20 mouse cellular contexts compared by ENCODE assay signal in the genomic region with DNA sequence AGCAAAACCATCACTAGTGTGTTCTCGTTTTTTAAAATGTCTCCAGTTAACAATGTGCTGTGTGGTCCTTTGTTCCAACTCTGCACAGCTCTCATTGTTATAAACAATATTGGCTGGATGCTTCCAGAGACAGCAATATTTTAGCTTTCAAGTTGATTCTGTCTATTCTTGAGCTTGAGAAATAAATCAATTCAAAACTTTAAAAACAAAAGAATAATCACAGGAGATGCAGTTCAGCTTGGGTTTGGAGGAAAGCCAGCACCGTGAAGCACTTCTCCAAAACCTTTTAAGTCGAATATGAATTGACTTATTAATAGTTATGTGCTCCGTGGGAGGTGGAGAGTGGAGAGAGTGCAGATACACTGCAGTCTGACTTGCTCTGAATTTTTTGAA. TPM values are rescaled to one million over a fixed set of nuclear protein-coding genes. Genes with fewer than 3 reads are reported as not detected.
DNase-seq lines count a peak whose midpoint lies in the region; ATAC-seq and TF ChIP-seq lines count a peak whose summit lies in the region.
"Had no signal": no experiment of that assay in that cellular context is flagged by ENCODE, and none has a peak within 500 bp of the region (broad histone marks: within the 10 kb centered on the region; RNA-seq: fewer than 3 reads in every experiment).

No protein-coding gene starts in this region.

- TF ChIP-seq CTCF in lung, embryonic 14.5 days (IDR thresholded peaks at IDR 0.05; ENCODE audit: low read depth) = no peak
- no peak for TF ChIP-seq CTCF in lung, postnatal 0 days (IDR thresholded peaks at IDR 0.05)
- no peak for TF ChIP-seq CTCF in forebrain, postnatal 0 days (IDR thresholded peaks at IDR 0.05; ENCODE audit: low read depth)

- no peak overlapping the region for H3K4me2 ChIP-seq in forebrain, embryonic 13.5 days
- H3K4me2 ChIP-seq in forebrain, embryonic 11.5 days (ENCODE audit: low read depth, low read length, severe bottlenecking) = no peak overlapping the region
- no peak overlapping the region for H3K4me2 ChIP-seq in lung, embryonic 14.5 days
- H3K4me2 ChIP-seq in lung, postnatal 0 days (replicated peaks; ENCODE audit: low read depth, low read length) = no peak overlapping the region
- no peak overlapping the region for H3K4me2 ChIP-seq in forebrain, postnatal 0 days (ENCODE audit: low read depth)
- H3K4me2 ChIP-seq in neural tube, embryonic 15.5 days = no peak overlapping the region
- H3K4me2 ChIP-seq: midbrain, embryonic 12.5 days had no signal

- no peak for TF ChIP-seq EP300 in lung, postnatal 0 days (IDR thresholded peaks at IDR 0.05)

- ATAC-seq in forebrain, embryonic 13.5 days = peak; percentile 62; the same call in 1 of the 2 replicates
- no peak for ATAC-seq in forebrain, embryonic 11.5 days (replicated peaks; ENCODE audit: low FRiP score)
- no peak for ATAC-seq in lung, embryonic 14.5 days (ENCODE audit: insufficient read depth)
- ATAC-seq in lung, postnatal 0 days = no peak
- peak; percentile 89; the same call in 1 of the 2 replicates for ATAC-seq in forebrain, postnatal 0 days
- peak; percentile 63; the same call in 1 of the 2 replicates for ATAC-seq in neural tube, embryonic 15.5 days (ENCODE audit: low FRiP score)
- ATAC-seq: activated CD4-positive, CD25-positive, alpha-beta regulatory T cell, adult 4 months; inflammation-experienced regulatory T-cells, adult 6 months had no signal

- H3K36me3 ChIP-seq in forebrain, embryonic 13.5 days (ENCODE audit: poor library complexity, severe bottlenecking) = no peaks in the 10 kb centered on the region
- no peaks in the 10 kb centered on the region for H3K36me3 ChIP-seq in forebrain, embryonic 11.5 days (ENCODE audit: control insufficient read depth, insufficient read depth, low read length)
- H3K36me3 ChIP-seq in lung, embryonic 14.5 days (ENCODE audit: insufficient read depth) = no peaks in the 10 kb centered on the region
- H3K36me3 ChIP-seq in lung, postnatal 0 days (ENCODE audit: insufficient read depth, low read length) = no peaks in the 10 kb centered on the region
- no peaks in the 10 kb centered on the region for H3K36me3 ChIP-seq in forebrain, postnatal 0 days (ENCODE audit: insufficient read depth)
- H3K36me3 ChIP-seq in neural tube, embryonic 15.5 days = no peaks in the 10 kb centered on the region
- H3K36me3 ChIP-seq: embryonic facial prominence, embryonic 10.5 days; midbrain, embryonic 12.5 days had no signal

- no peak for DNase-seq in forebrain, embryonic 11.5 days (ENCODE audit: low spot score)
- peak; percentile 32 for DNase-seq in lung, embryonic 14.5 days
- no peak for DNase-seq in lung, postnatal 0 days (ENCODE audit: low spot score)
- DNase-seq in forebrain, postnatal 0 days = peak; percentile 60
- DNase-seq in adrenal gland, postnatal 36 days = no peak
- DNase-seq in cerebellum, adult 11-12 months = no peak
- DNase-seq: adrenal gland, adult 8-10 months; cerebellum, adult 11 months; cerebellum, postnatal 10 days; kidney, adult 2 months; kidney, postnatal 10 days; lung, postnatal 10 days; thymus, adult 2 months had no signal

- H3K4me1 ChIP-seq in forebrain, embryonic 13.5 days = peaks cover 9% of the 10 kb centered on the region
- no peaks in the 10 kb centered on the region for H3K4me1 ChIP-seq in forebrain, embryonic 11.5 days (replicated peaks; ENCODE audit: control insufficient read depth, insufficient read depth, low read length)
- peaks cover 6% of the 10 kb centered on the region; the same call in 1 of the 2 replicates for H3K4me1 ChIP-seq in lung, embryonic 14.5 days (ENCODE audit: insufficient read depth)
- H3K4me1 ChIP-seq in lung, postnatal 0 days (ENCODE audit: insufficient read depth, low read depth, low read length) = no peaks in the 10 kb centered on the region
- H3K4me1 ChIP-seq in forebrain, postnatal 0 days (ENCODE audit: insufficient read depth) = peaks cover 7% of the 10 kb centered on the region
- H3K4me1 ChIP-seq in neural tube, embryonic 15.5 days = peaks cover 9% of the 10 kb centered on the region
- H3K4me1 ChIP-seq: embryonic facial prominence, embryonic 10.5 days had no signal

- no peak overlapping the region for H3K27ac ChIP-seq in forebrain, embryonic 13.5 days
- no peak overlapping the region for H3K27ac ChIP-seq in forebrain, embryonic 11.5 days (ENCODE audit: low read depth, low read length)
- no peak overlapping the region for H3K27ac ChIP-seq in lung, embryonic 14.5 days (ENCODE audit: low read depth)
- no peak overlapping the region for H3K27ac ChIP-seq in lung, postnatal 0 days (ENCODE audit: low read length)
- peak overlapping the region; percentile 70 for H3K27ac ChIP-seq in forebrain, postnatal 0 days (ENCODE audit: low read depth, low read length)
- no peak overlapping the region for H3K27ac ChIP-seq in neural tube, embryonic 15.5 days (replicated peaks)
- H3K27ac ChIP-seq: embryonic facial prominence, embryonic 10.5 days; layer of hippocampus, adult 2 months; midbrain, embryonic 12.5 days had no signal

- H3K4me3 ChIP-seq in forebrain, embryonic 13.5 days = no peak overlapping the region
- no peak overlapping the region for H3K4me3 ChIP-seq in forebrain, embryonic 11.5 days (ENCODE audit: low read depth, low read length)
- H3K4me3 ChIP-seq in lung, embryonic 14.5 days (ENCODE audit: low read depth, low read length) = no peak overlapping the region
- H3K4me3 ChIP-seq in lung, postnatal 0 days (ENCODE audit: low read depth, low read length) = no peak overlapping the region
- no peak overlapping the region for H3K4me3 ChIP-seq in forebrain, postnatal 0 days (ENCODE audit: low read depth, low read length)
- H3K4me3 ChIP-seq in neural tube, embryonic 15.5 days (replicated peaks) = no peak overlapping the region
- H3K4me3 ChIP-seq: embryonic facial prominence, embryonic 10.5 days; layer of hippocampus, adult 2 months; midbrain, embryonic 12.5 days had no signal

- whole genome bisulfite sequencing in forebrain, embryonic 13.5 days = 33% methylated on average over 4 of the region's 4 CpGs
- WGBS in forebrain, embryonic 11.5 days = 56% methylated on average over 4 of the region's 4 CpGs
- WGBS in lung, embryonic 14.5 days = 16% methylated on average over 4 of the region's 4 CpGs
- WGBS in lung, postnatal 0 days = 24% methylated on average over 4 of the region's 4 CpGs
- 11% methylated on average over 4 of the region's 4 CpGs for WGBS in forebrain, postnatal 0 days
- WGBS in neural tube, embryonic 15.5 days = 8% methylated on average over 4 of the region's 4 CpGs

- H3K9ac ChIP-seq in forebrain, embryonic 13.5 days = no peak overlapping the region
- H3K9ac ChIP-seq in forebrain, embryonic 11.5 days (ENCODE audit: low read length) = no peak overlapping the region
- H3K9ac ChIP-seq in lung, embryonic 14.5 days = no peak overlapping the region
- no peak overlapping the region for H3K9ac ChIP-seq in lung, postnatal 0 days (replicated peaks; ENCODE audit: low read depth)
- H3K9ac ChIP-seq in forebrain, postnatal 0 days = no peak overlapping the region
- H3K9ac ChIP-seq in neural tube, embryonic 15.5 days (replicated peaks) = no peak overlapping the region
- H3K9ac ChIP-seq: midbrain, embryonic 12.5 days had no signal

- H3K27me3 ChIP-seq in forebrain, embryonic 13.5 days = no peaks in the 10 kb centered on the region
- H3K27me3 ChIP-seq in forebrain, embryonic 11.5 days (ENCODE audit: control insufficient read depth, insufficient read depth, low read length) = no peaks in the 10 kb centered on the region
- H3K27me3 ChIP-seq in lung, embryonic 14.5 days (ENCODE audit: insufficient read depth, low read length) = no peaks in the 10 kb centered on the region
- no peaks in the 10 kb centered on the region for H3K27me3 ChIP-seq in lung, postnatal 0 days (replicated peaks; ENCODE audit: insufficient read depth, low read length)
- H3K27me3 ChIP-seq in forebrain, postnatal 0 days (ENCODE audit: insufficient read depth, low read length) = no peaks in the 10 kb centered on the region
- H3K27me3 ChIP-seq in neural tube, embryonic 15.5 days (replicated peaks) = no peaks in the 10 kb centered on the region
- H3K27me3 ChIP-seq: midbrain, embryonic 12.5 days had no signal

- no peaks in the 10 kb centered on the region for H3K9me3 ChIP-seq in forebrain, embryonic 13.5 days (replicated peaks)
- no peaks in the 10 kb centered on the region for H3K9me3 ChIP-seq in forebrain, embryonic 11.5 days (ENCODE audit: control insufficient read depth, low read length)
- H3K9me3 ChIP-seq in lung, embryonic 14.5 days (ENCODE audit: low read depth, low read length) = no peaks in the 10 kb centered on the region
- no peaks in the 10 kb centered on the region for H3K9me3 ChIP-seq in lung, postnatal 0 days (ENCODE audit: low read length)
- no peaks in the 10 kb centered on the region for H3K9me3 ChIP-seq in forebrain, postnatal 0 days (ENCODE audit: low read length)
- H3K9me3 ChIP-seq in neural tube, embryonic 15.5 days (replicated peaks) = no peaks in the 10 kb centered on the region
- H3K9me3 ChIP-seq: embryonic facial prominence, embryonic 10.5 days; midbrain, embryonic 12.5 days had no signal

RNA-seq across cellular contexts. Expression of a gene that starts 20.3 kb away (rescaled TPM):
- polyA plus RNA-seq in forebrain, embryonic 13.5 days (2015; fragmentation: Nextera tagmentation; extraction: Ambion mirVana) = 0.12 and 0.13 TPM in 2 replicates
- polyA plus RNA-seq in forebrain, embryonic 11.5 days (2014; fragmentation: Nextera tagmentation; extraction: Ambion mirVana) = 0.05 TPM in 1 of 2 replicates, not detected in the other
- polyA plus RNA-seq in lung, embryonic 14.5 days (2014; fragmentation: Nextera tagmentation; extraction: Ambion mirVana) = 0.20 and 0.28 TPM in 2 replicates
- 0.19 and 0.20 TPM in 2 replicates for polyA plus RNA-seq in lung, postnatal 0 days (2015; fragmentation: Nextera tagmentation; extraction: Ambion mirVana)
- total RNA-seq in forebrain, postnatal 0 days (2014; rRNA removed) = 5.8 and 8.5 TPM in 2 replicates
- 0.29 and 0.48 TPM in 2 replicates for polyA plus RNA-seq in forebrain, postnatal 0 days (2015; fragmentation: Nextera tagmentation; extraction: Ambion mirVana)
- 1.1 and 1.2 TPM in 2 replicates for polyA plus RNA-seq in neural tube, embryonic 15.5 days (2015; fragmentation: Nextera tagmentation; extraction: Ambion mirVana)
- total RNA-seq in adrenal gland, postnatal 36 days (2021) = under 1 TPM; 0.46 to 0.73 TPM
- polyA plus RNA-seq: activated CD4-positive, CD25-positive, alpha-beta regulatory T cell, adult 4 months; inflammation-experienced regulatory T-cells, adult 6 months had no signal

Comparison
In these comparisons a context has a peak if more than half of its experiments do, and no peak if none do; other contexts are left out.
1. ATAC-seq: peak in forebrain, embryonic 13.5 days (single experiment), forebrain, postnatal 0 days (single experiment) and neural tube, embryonic 15.5 days (single experiment); none in forebrain, embryonic 11.5 days (single experiment), lung, embryonic 14.5 days (single experiment) and lung, postnatal 0 days (single experiment).
2. DNase-seq: peak in lung, embryonic 14.5 days (single experiment) and forebrain, postnatal 0 days (single experiment); none in forebrain, embryonic 11.5 days (single experiment), lung, postnatal 0 days (single experiment), adrenal gland, postnatal 36 days (0 of 2) and cerebellum, adult 11-12 months (single experiment).